Mouse (Mus musculus): ENCODE measurements around the gene Ccdc92b. TPM values are rescaled to one million over a fixed set of nuclear protein-coding genes. Genes with fewer than 3 reads are reported as not detected.

Gene Ccdc92b
- 7.1 and 8.0 TPM in 2 replicates for polyA plus RNA-seq (2012; rRNA removed)

DNA sequence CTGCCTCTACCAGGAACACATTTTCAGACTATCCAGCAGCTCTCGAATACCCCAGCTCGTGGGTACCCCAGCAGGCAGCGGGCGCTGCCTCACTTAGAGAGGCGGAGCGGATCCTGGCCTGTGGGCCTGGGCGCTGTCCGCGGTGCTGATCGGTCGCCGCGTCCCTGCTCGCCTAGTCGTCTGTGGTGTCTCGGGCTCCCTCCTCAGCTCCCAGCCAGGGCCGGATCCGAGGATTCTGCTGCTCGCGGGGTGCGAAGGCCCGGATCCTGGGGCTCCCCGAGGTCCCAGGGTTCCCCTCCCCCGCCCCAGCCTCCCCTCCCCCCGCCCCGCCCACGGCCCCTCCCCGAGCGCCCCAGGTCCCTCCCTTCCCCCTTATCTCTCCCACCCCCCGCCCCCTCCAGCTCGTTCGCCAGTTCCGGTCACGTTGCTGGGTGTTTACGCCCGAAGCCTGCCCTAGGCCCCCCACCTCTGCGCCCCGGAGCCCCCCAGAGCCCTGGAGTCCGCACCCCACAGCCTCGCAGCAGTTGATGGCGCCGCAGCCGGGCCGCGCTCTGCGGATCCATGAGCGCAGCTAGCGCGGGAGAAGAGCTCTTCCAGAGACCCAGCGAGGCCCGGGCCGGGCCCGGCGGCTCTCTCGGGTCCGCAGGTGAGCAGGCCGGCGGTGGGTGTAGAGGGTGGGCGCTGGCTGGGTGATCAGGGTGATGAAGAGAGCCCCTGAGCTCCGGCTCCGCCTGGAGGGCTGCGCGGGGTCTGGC lies at the start of gene Ccdc92b:
Gene Ccdc92b (plus strand): TSS at position 405 of the 755 bp plus-strand sequence.

GRCm38 (mm10) chr11:74610545-74611176 lies 8.7 kb upstream of the Ccdc92b start, which contains the start of gene Rap1gap2:
Rap1gap2 (minus strand) TSS chr11:74610915.

DNA sequence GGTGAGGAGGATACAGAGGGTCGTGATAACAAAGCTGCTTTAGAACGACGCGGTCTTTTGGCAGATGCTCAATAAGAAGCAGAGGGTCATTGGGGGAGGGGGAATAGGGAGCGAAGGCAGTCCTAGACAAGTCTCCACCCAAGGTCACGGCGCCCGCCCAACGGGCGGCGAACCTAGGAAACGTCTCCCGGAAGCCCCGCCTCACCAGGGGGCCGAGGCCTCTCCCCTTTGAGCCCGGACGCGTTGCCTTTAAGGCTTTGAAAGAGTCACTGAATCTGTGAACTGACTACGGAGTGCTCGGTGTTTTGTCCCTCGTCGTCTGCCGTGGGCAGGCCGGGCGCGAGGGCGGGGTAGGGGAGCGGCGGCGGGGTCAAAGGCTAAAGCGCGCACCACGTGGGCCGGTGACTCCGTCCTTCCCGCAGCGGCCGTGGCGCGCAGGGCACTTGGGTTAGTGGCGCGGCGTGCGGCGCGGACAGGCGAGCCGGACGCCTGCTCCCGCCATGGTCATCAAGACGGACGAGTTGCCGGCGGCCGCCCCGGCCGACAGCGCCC lies 29.8 kb downstream of the Ccdc92b start, which contains the start of gene Cluh:
Gene Cluh (plus strand): TSS at position 401 of the 552 bp plus-strand sequence.

Other genes with a start within 250 kb of the Ccdc92b start
- 1.7 and 2.2 TPM in 2 replicates for gene Rap1gap2, start 8.7 kb upstream of the Ccdc92b start, polyA plus RNA-seq (2012; rRNA removed)
- gene Cluh, start 29.9 kb downstream of the Ccdc92b start, polyA plus RNA-seq (2012; rRNA removed) = 40.8 and 47.9 TPM in 2 replicates
- 14.8 and 15.2 TPM in 2 replicates for gene Pafah1b1, start 105.1 kb downstream of the Ccdc92b start, polyA plus RNA-seq (2012; rRNA removed)
- 4.0 and 4.3 TPM in 2 replicates for gene Mettl16, start 151.2 kb downstream of the Ccdc92b start, polyA plus RNA-seq (2012; rRNA removed)
- 1.9 and 2.1 TPM in 2 replicates for gene Mnt, start 211.3 kb downstream of the Ccdc92b start, polyA plus RNA-seq (2012; rRNA removed)